Mouse (Mus musculus) ES-Bruce4 (cell line): ENCODE measurements at regions not wholly inside any gene's neighbourhood (a gene's known extent, or its start where the extent isn't known, plus 50 kb on each side); places are given as distances from the start of the nearest gene placed in this dataset.

Experiments used
- H3K27ac ChIP-seq: 2 replicates; pipeline ENCODE4 v1.5.1; 2012; ENCODE audit warnings: low read length, inconsistent platforms; ENCODE audit not compliant: insufficient read depth
- H3K27me3 ChIP-seq: 2 replicates; pipeline ENCODE4 v1.6.1; 2012; ENCODE audit warnings: mild to moderate bottlenecking, low read length, inconsistent platforms; ENCODE audit not compliant: control insufficient read depth, poor library complexity, insufficient read depth, severe bottlenecking
- H3K36me3 ChIP-seq: 2 replicates; pipeline ENCODE4 v1.6.1; 2012; ENCODE audit warnings: inconsistent platforms, mild to moderate bottlenecking, low read length, moderate library complexity; ENCODE audit not compliant: control insufficient read depth, poor library complexity, insufficient read depth, severe bottlenecking
- H3K4me1 ChIP-seq: one replicate; pipeline ENCODE4 v1.8.1; 2011; ENCODE audit warnings: low read length; ENCODE audit not compliant: control insufficient read depth, insufficient read depth
- H3K4me3 ChIP-seq: 2 replicates; pipeline ENCODE4 v1.5.1; 2011; ENCODE audit warnings: low read depth, mild to moderate bottlenecking, low read length
- H3K9ac ChIP-seq: 2 replicates; pipeline ENCODE4 v1.6.1; 2012; ENCODE audit warnings: low read depth, mild to moderate bottlenecking, inconsistent platforms; ENCODE audit not compliant: poor library complexity, severe bottlenecking
- H3K9me3 ChIP-seq: replicated peaks from 2 replicates; pipeline ENCODE4 v1.6.1; 2012; ENCODE audit warnings: mild to moderate bottlenecking, low read length, inconsistent platforms; ENCODE audit not compliant: control insufficient read depth, poor library complexity, insufficient read depth, severe bottlenecking
- CTCF ChIP-seq: IDR thresholded peaks from one replicate; pipeline ENCODE4 v1.8.1; 2011; ENCODE audit warnings: low read depth, low read length
- EP300 ChIP-seq: IDR thresholded peaks from 2 replicates; pipeline ENCODE4 v1.6.1; 2011; ENCODE audit warnings: low read depth, low read length; ENCODE audit not compliant: insufficient read depth
- POLR2A ChIP-seq: IDR thresholded peaks from one replicate; pipeline ENCODE4 v1.8.1; 2011; ENCODE audit warnings: low read length; ENCODE audit not compliant: insufficient read depth

- no peaks in the 10 kb centered on the region for H3K27me3 ChIP-seq
- H3K9ac ChIP-seq: no peak overlapping the region
- H3K4me3 ChIP-seq: no peak overlapping the region
These were observed 162.6 kb upstream of the Ank start for GRCm38 (mm10) chr15:27303856-27304255.

GRCm38 (mm10) chr15:27304256-27304655, 162.2 kb upstream of the Ank start:
- no peaks in the 10 kb centered on the region for H3K4me1 ChIP-seq
- no peak overlapping the region for H3K9ac ChIP-seq
- H3K27me3 ChIP-seq: no peaks in the 10 kb centered on the region
- H3K36me3 ChIP-seq: no peaks in the 10 kb centered on the region
- no peak overlapping the region for H3K4me3 ChIP-seq
- TF ChIP-seq EP300 (0 out of 2 replicates have a peak, but pooled peaks have one; percentile 39), POLR2A (no peak), CTCF (no peak)
- H3K27ac ChIP-seq: peak overlapping the region; percentile 53; the same call in 1 of the 2 replicates
- H3K9me3 ChIP-seq: no peaks in the 10 kb centered on the region; the same call in 1 of the 2 replicates

More at GRCm38 (mm10) chr15:27303856-27304255, 162.6 kb upstream of the Ank start:
- Histone ChIP-seq H3K4me1 (no peaks in the 10 kb centered on the region), H3K27ac (peak overlapping the region; percentile 53; the same call in 1 of the 2 replicates), H3K36me3 (no peaks in the 10 kb centered on the region), H3K9me3 (no peaks in the 10 kb centered on the region; the same call in 1 of the 2 replicates)
- TF ChIP-seq EP300 (no peak), POLR2A (no peak)

GRCm38 (mm10) chr15:27305035-27305434, 161.4 kb upstream of the Ank start:
- Histone ChIP-seq H3K27me3 (no peaks in the 10 kb centered on the region), H3K27ac (no peak overlapping the region), H3K4me3 (no peak overlapping the region), H3K4me1 (no peaks in the 10 kb centered on the region), H3K9ac (no peak overlapping the region), H3K36me3 (no peaks in the 10 kb centered on the region), H3K9me3 (no peaks in the 10 kb centered on the region; the same call in 1 of the 2 replicates)
- TF ChIP-seq CTCF (no peak), EP300 (no peak), POLR2A (no peak)

GRCm38 (mm10) chr15:27308639-27309038, 157.8 kb upstream of the Ank start:
- H3K27me3 ChIP-seq: no peaks in the 10 kb centered on the region
- no peak overlapping the region for H3K4me3 ChIP-seq

GRCm38 (mm10) chr15:27315964-27316745, 150.3 kb upstream of the Ank start:
- Histone ChIP-seq H3K36me3 (no peaks in the 10 kb centered on the region), H3K4me1 (no peaks in the 10 kb centered on the region), H3K4me3 (no peak overlapping the region), H3K27ac (no peak overlapping the region), H3K9ac (no peak overlapping the region), H3K27me3 (no peaks in the 10 kb centered on the region), H3K9me3 (no peaks in the 10 kb centered on the region)
- TF ChIP-seq EP300 (no peak), POLR2A (no peak), CTCF (no peak)

More at GRCm38 (mm10) chr15:27308639-27309038, 157.8 kb upstream of the Ank start:
- no peaks in the 10 kb centered on the region for H3K4me1 ChIP-seq
- no peak for TF ChIP-seq EP300
- no peak for TF ChIP-seq POLR2A
- no peak for TF ChIP-seq CTCF
- no peaks in the 10 kb centered on the region; the same call in 1 of the 2 replicates for H3K9me3 ChIP-seq
- no peaks in the 10 kb centered on the region for H3K36me3 ChIP-seq
- H3K9ac ChIP-seq: no peak overlapping the region
- no peak overlapping the region for H3K27ac ChIP-seq

- no peak for TF ChIP-seq EP300
- TF ChIP-seq POLR2A: no peak
- no peak for TF ChIP-seq CTCF
These were observed 149.7 kb upstream of the Ank start for GRCm38 (mm10) chr15:27316746-27317129.

More at GRCm38 (mm10) chr15:27316746-27317129, 149.7 kb upstream of the Ank start:
- no peak overlapping the region for H3K9ac ChIP-seq
- H3K4me1 ChIP-seq: no peaks in the 10 kb centered on the region
- H3K27me3 ChIP-seq: no peaks in the 10 kb centered on the region
- H3K9me3 ChIP-seq: no peaks in the 10 kb centered on the region
- H3K36me3 ChIP-seq: no peaks in the 10 kb centered on the region
- H3K27ac ChIP-seq: no peak overlapping the region
- no peak overlapping the region for H3K4me3 ChIP-seq
